Mouse (Mus musculus) ES-E14 (cell line): ENCODE measurements around the gene Col4a1. TPM values are rescaled to one million over a fixed set of nuclear protein-coding genes. Genes with fewer than 3 reads are reported as not detected.

ENCODE experiments used
- DNase-seq: peaks from one replicate; pipeline ENCODE4 v3.0.0-alpha.2; 2013; ENCODE audit warnings: low read depth, low spot score
- H3K27ac ChIP-seq: 2 replicates; pipeline ENCODE4 v1.5.1; 2012; ENCODE audit warnings: low read depth, mild to moderate bottlenecking, low read length, moderate library complexity, mixed read lengths; ENCODE audit not compliant: poor library complexity, insufficient read depth, severe bottlenecking
- H3K36me3 ChIP-seq: 2 replicates; pipeline ENCODE4 v1.6.1; 2012; ENCODE audit warnings: mild to moderate bottlenecking, low read length, moderate library complexity, mixed read lengths; ENCODE audit not compliant: control insufficient read depth, poor library complexity, insufficient read depth, severe bottlenecking
- H3K4me1 ChIP-seq, 2 experiments: fragments of 150-350 bp in 1 of 2; sonication (generic) in 1 of 2; 2 replicates each; pipeline ENCODE4 v1.6.1; 2012; ENCODE audit warnings: low read length in 2 of 2, mild to moderate bottlenecking in 1 of 2, mixed read lengths in 1 of 2; ENCODE audit not compliant: control insufficient read depth in 2 of 2, insufficient read depth in 2 of 2, poor library complexity in 1 of 2
- H3K4me3 ChIP-seq, 2 experiments: fragments of 150-350 bp in 1 of 2; sonication (generic) in 1 of 2; 2 replicates each; pipeline ENCODE4 v1.5.1; 2012; ENCODE audit warnings: low read length in 2 of 2, low read depth in 1 of 2, mild to moderate bottlenecking in 1 of 2, mixed read lengths in 1 of 2; ENCODE audit not compliant: insufficient read depth in 1 of 2, poor library complexity in 1 of 2, severe bottlenecking in 1 of 2
- H3K9ac ChIP-seq: 2 replicates; pipeline ENCODE4 v1.6.1; 2012; ENCODE audit warnings: low read depth, mild to moderate bottlenecking, low read length, mixed read lengths; ENCODE audit not compliant: poor library complexity, insufficient read depth, severe bottlenecking
- H3K9me3 ChIP-seq: fragments of 150-350 bp; sonication (generic); 2 replicates; pipeline ENCODE4 v1.6.1; 2012; ENCODE audit warnings: low read depth, mild to moderate bottlenecking, low read length; ENCODE audit not compliant: control insufficient read depth, insufficient read depth
- CHD2 ChIP-seq: IDR thresholded peaks from 2 replicates; pipeline ENCODE4 v1.6.1; 2014; ENCODE audit warnings: mild to moderate bottlenecking, low read depth, low read length, inconsistent platforms
- HCFC1 ChIP-seq: IDR thresholded peaks from 2 replicates; pipeline ENCODE4 v1.6.1; 2012; ENCODE audit warnings: low read length, inconsistent platforms, borderline replicate concordance; ENCODE audit not compliant: insufficient read depth
- MAFK ChIP-seq: IDR thresholded peaks from 2 replicates; pipeline ENCODE4 v1.6.1; 2014; ENCODE audit warnings: mild to moderate bottlenecking, low read depth, low read length, inconsistent platforms; ENCODE audit not compliant: insufficient read depth
- ZC3H11A ChIP-seq: IDR thresholded peaks from 2 replicates; pipeline ENCODE4 v1.6.1; 2012; ENCODE audit warnings: low read depth, mild to moderate bottlenecking, inconsistent platforms, low read length, borderline replicate concordance
- ZNF384 ChIP-seq: IDR thresholded peaks from 2 replicates; pipeline ENCODE4 v1.6.1; 2012; ENCODE audit warnings: low read depth, low read length, inconsistent platforms
- in situ Hi-C, 2 experiments: fragments of 600-800 bp; cut with MboI; formaldehyde crosslinking; loops; one replicate each; pipeline ENCODE4 v1.15.1; 2025; ENCODE audit warnings: low sequenced_read_pairs in 2 of 2, inconsistent platforms in 1 of 2; ENCODE audit not compliant: unreplicated experiment in 2 of 2
- total RNA-seq: library from RNA; depleted of rRNA; stranded (reverse); fragments of 300-350 nt; gene quantifications from 2 replicates; pipeline ENCODE4 v1.2.3, GENCODE M21; 2012

Col4a1 gene
- total RNA-seq, 1 experiment, result 198 TPM

DNA sequence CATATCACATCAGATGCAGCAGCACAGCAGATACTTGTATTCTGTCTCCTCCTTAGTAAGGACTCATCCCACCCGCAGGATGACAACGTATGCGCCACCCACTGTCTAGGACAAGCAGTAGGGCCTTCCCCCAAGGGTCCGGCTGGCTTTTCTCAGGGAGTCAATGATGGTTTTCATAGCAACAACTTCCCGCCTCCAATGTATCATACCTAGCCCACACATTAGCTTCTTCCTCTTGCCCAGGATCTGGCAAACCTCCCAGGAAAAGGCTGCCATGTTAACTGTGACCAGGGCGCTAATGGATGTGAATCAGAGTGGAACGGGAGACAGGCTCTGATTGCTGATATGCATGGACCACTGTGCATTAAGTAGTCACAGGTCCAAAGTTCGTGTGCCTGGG lies 12.2 kb downstream of the Col4a1 start:
- H3K9me3 ChIP-seq, result no peaks in the 10 kb centered on the region
- no peak for DNase-seq
- H3K27ac ChIP-seq, result no peak overlapping the region
- no peak overlapping the region for H3K9ac ChIP-seq
- no peak overlapping the region for H3K4me3 ChIP-seq
- TF ChIP-seq HCFC1 (no peak), MAFK (no peak), CHD2 (no peak), ZNF384 (no peak), ZC3H11A (no peak)
- H3K36me3 ChIP-seq, result no peaks in the 10 kb centered on the region
- in situ Hi-C loops, result loop anchor here (25.0 kb wide), 1 partner anchor 1087 kb away; the partner anchor contains the start of gene Sox1 (in 2 of the 2)
- no peaks in the 10 kb centered on the region for H3K4me1 ChIP-seq

DNA sequence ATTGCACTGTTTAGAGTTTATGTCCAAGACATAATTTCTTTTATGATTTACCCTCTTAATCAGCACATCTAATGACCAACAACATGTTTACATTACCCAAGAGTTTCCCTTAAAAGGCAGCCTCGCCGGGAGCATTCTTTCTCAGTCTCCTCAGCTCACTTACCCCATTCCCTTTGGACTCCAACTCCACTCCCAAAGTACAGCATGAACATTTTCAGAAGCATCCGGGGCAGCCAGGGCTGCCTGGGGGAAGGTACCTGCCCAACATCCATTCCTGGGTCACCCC lies 13.4 kb downstream of the Col4a1 start:
- no peaks in the 10 kb centered on the region for H3K4me1 ChIP-seq
- in situ Hi-C loops, result no loop called here

DNA sequence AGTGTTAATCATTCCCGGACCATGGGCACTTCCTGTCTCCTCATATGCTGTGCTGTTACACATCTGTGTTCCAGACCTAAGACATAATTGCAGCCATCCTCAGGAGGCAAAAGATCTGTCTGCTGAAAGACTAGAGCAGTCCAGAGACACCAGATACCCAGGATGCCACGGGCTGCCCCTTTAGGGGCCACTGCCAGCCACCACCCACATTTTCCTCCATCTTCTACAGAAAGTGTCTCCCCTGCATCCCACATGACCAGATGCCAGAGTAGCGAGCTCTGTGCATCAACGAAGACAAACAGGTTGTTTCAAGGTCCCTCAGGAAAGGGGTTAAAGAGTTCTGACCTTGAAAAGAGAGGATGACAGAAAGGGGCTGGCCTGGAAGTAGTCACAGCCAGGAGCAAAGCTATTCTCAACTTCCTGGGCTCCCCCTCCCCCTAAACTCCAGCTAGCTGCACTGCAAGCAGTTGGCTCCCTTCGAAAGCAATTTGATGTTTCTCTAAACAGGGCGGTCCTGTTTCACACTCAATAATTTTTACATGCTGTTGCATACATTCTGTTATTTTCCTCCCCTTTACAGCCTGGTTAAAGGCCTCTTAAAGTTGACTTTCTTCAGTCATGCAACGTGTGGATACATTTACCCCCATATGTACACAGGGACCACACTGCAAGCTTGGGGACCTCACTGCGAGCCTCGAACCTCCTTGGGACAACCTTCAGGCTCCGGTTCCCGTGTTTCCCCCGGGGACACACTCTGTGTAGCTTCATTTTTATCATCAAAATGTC lies 13.9 kb downstream of the Col4a1 start:
- TF ChIP-seq CHD2 (no peak), ZC3H11A (no peak), MAFK (no peak), ZNF384 (no peak), HCFC1 (no peak)

More for the DNA sequence above, 13.4 kb downstream of the Col4a1 start:
- TF ChIP-seq CHD2 (no peak), ZNF384 (no peak)
- H3K36me3 ChIP-seq, result no peaks in the 10 kb centered on the region
- no peak overlapping the region for H3K4me3 ChIP-seq
- H3K9ac ChIP-seq, result no peak overlapping the region
- H3K9me3 ChIP-seq, result no peaks in the 10 kb centered on the region
- H3K27ac ChIP-seq, result no peak overlapping the region
- DNase-seq, result no peak

DNA sequence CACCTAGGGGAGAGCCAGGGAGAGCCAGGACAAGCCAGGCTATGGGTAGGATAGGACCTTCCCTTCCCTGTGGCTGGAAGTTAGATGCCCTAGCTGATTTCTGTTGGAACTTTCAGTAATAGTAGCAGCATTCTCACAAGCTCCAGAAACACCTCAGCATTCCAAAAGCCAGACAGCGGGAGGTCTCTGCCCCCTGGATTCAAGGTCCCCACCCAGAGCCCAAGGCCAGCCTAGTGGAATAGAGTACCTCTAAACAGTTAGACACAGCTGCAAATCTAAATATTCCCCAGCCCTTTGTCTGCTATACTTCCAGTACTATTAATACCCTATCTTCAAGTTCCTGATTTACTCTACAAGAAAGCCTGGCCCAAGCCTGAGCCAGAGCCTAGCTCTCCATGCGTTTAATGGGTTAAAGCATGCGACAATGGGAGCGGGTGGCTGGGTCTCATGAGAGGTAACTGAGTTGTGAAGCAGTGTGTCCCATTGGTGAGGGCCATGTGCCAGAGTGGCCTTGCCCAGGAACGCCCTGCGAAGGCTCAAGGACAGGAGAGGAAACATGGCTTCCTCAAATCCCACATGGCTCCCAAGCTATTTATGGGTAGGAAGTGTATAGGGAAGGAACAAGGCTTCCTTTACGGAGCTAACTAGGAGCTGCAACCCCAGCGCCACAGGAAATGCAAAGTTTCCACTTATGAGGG lies 15.3 kb downstream of the Col4a1 start:
- Histone ChIP-seq H3K9me3 (no peaks in the 10 kb centered on the region), H3K36me3 (no peaks in the 10 kb centered on the region), H3K4me3 (no peak overlapping the region), H3K27ac (no peak overlapping the region), H3K9ac (no peak overlapping the region), H3K4me1 (no peaks in the 10 kb centered on the region)
- DNase-seq, result no peak
- in situ Hi-C loops, result no loop called here
- TF ChIP-seq HCFC1 (no peak), ZNF384 (no peak), ZC3H11A (no peak), CHD2 (no peak), MAFK (no peak)

More for the DNA sequence above, 13.9 kb downstream of the Col4a1 start:
- Histone ChIP-seq H3K4me1 (no peaks in the 10 kb centered on the region), H3K27ac (no peak overlapping the region), H3K9me3 (no peaks in the 10 kb centered on the region), H3K4me3 (no peak overlapping the region), H3K9ac (no peak overlapping the region), H3K36me3 (no peaks in the 10 kb centered on the region)
- in situ Hi-C loops, result no loop called here
- DNase-seq, result no peak
